Mouse (Mus musculus): ENCODE measurements around the gene Tet3. TPM values are rescaled to one million over a fixed set of nuclear protein-coding genes. Genes with fewer than 3 reads are reported as not detected.

The Tet3 gene
- polyA plus RNA-seq, 1 experiment = 18.6 TPM

DNA sequence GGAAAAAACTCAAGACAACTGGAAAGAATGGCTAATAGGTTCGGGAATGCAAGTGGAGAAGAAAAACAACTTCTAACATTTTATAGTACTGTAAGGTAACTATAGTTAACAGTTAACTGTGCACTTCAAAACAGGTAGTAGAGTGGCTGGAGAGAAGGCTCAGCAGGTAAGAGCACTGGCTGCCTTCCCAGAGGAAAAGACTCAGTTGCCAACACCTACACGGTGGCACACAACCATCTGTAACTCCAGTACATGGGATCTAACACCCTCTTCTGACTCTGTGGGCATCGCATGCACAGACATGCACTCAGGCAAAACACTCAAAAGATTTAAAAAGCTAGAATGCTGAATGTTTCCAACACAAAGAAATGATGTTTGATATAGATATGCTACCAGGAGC is 39.4 kb downstream of the Tet3 start:
- no peak for TF ChIP-seq CTCF (IDR thresholded peaks at IDR 0.05; ENCODE audit: borderline replicate concordance, insufficient read depth, low read length)
- Histone ChIP-seq H3K4me3 (ENCODE audit: insufficient read depth, low read length) (no peak overlapping the region), H3K27ac (ENCODE audit: insufficient read depth, low read length) (no peak overlapping the region), H3K4me1 (ENCODE audit: control insufficient read depth, insufficient read depth, low read length) (peaks cover 8% of the 10 kb centered on the region; the same call in 1 of the 2 replicates)

DNA sequence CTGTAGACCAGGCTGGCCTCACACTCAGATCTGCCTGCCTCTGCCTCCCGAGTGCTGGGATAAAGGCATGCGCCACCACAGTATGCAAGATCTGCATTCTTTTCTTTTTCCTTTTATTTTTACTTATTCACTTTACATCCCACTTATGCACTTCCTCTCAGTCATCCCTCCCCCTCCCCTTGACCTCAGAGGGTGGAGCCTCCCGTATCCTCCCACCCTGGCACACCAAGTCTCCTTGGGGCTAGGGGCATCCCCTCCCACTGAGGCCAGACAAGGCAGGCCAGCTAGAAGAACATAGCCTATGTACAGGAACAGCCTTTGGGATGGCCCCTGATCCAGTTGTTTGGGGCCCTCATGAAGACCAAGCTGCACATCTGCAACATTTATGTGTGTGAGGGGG is 41.4 kb downstream of the Tet3 start:
- no peak for TF ChIP-seq POLR2A (IDR thresholded peaks at IDR 0.05; ENCODE audit: low read depth, low read length)
- TF ChIP-seq CTCF (IDR thresholded peaks at IDR 0.05; ENCODE audit: borderline replicate concordance, insufficient read depth, low read length) = no peak
- H3K4me1 ChIP-seq (ENCODE audit: control insufficient read depth, insufficient read depth, low read length) = peaks cover 5% of the 10 kb centered on the region; the same call in 1 of the 2 replicates
- no peak overlapping the region for H3K27ac ChIP-seq (ENCODE audit: insufficient read depth, low read length)
- H3K4me3 ChIP-seq (ENCODE audit: insufficient read depth, low read length) = no peak overlapping the region

DNA sequence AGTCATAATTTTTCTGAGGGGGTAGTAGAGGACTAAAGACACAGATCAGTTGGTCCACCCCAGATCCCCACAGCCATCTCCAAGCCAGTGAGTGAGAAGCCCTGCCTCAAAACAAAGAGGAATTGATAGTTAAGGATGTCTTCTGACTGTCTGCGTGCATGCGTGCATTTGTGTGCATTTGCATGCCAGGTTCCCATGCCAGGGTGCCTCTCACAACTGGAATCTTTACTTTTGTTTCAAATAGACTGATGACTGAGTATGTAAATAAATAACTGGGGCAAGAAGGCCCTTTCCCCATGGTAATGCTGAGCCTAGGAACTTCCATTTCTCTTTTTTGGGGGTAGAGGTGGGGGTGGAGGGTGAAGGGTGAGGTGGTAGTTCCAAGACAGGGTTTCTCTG is 41.8 kb downstream of the Tet3 start:
- H3K4me1 ChIP-seq (ENCODE audit: control insufficient read depth, insufficient read depth, low read length) = peaks cover 5% of the 10 kb centered on the region; the same call in 1 of the 2 replicates
- H3K27ac ChIP-seq (ENCODE audit: insufficient read depth, low read length) = no peak overlapping the region
- H3K4me3 ChIP-seq (ENCODE audit: insufficient read depth, low read length) = no peak overlapping the region
- TF ChIP-seq POLR2A (IDR thresholded peaks at IDR 0.05; ENCODE audit: low read depth, low read length) (no peak), CTCF (IDR thresholded peaks at IDR 0.05; ENCODE audit: borderline replicate concordance, insufficient read depth, low read length) (no peak)

DNA sequence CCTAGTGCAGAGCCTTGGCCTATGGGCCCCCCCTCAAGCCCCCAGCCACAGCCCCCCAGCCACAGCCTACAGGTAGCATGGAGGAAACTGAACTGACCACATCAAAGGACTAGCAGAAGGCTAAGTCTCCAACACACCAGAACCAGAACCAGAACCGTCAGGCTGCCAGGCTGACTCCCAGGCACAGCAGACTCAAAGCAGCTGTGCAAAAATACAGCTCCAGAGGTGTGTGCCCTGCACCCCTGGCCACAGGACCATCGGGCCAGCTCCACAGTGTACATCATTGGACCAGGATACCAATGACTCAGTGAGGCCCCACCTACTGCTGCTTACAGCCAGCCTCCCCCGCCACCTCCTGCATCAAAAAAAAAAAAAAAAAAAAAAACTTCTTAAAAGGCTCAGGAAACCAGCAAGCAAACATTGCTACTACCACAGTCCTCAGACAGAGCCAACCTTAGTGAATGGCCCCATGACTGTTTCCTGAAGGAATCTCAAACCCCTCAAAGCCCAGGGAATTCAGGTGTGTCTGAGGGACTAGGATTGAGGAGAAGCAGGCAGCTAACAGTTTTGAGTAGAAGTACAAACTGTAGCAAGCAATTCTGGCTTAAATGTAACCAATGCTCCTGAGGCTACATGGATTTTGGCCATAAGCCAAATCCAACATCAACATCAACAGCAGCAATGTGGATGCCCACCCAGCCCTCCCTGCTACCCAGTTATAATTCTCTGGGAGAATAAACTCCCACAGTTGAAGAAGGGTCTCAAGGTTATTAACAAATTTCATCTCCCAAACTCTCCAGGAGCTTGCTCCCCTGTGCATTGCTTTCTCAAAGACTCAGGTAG is 42.4 kb downstream of the Tet3 start:
- TF ChIP-seq POLR2A (IDR thresholded peaks at IDR 0.05; ENCODE audit: low read depth, low read length) = no peak
- TF ChIP-seq CTCF (IDR thresholded peaks at IDR 0.05; ENCODE audit: borderline replicate concordance, insufficient read depth, low read length) = no peak
- Histone ChIP-seq H3K27ac (ENCODE audit: insufficient read depth, low read length) (no peak overlapping the region), H3K4me1 (ENCODE audit: control insufficient read depth, insufficient read depth, low read length) (peaks cover 5% of the 10 kb centered on the region; the same call in 1 of the 2 replicates), H3K4me3 (ENCODE audit: insufficient read depth, low read length) (no peak overlapping the region)

DNA sequence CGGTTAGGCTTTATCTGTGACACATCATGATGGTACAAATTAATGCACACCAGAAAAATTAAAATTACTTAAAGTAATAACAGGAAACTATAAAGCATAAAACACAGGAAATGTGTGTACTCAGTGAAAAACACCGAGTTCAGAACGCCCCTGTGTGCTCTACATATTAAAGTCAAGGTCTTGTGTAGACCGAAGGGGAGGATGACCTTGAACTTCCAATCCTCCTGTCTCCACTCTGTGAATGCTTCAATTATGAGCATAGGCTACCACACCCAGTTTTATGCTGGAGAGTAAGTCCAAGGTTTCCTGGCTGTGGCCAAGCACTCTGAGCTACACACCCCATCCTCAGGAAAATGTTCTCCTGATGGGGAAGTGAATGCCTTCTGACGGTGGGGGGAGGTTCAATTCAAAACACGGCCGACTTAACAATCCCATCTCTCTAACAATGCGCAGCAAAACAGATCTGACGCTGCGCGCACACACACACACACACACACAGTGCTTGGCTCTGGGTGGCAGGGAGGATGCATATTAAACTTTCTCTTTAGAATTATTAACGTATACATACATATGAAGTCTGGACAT is 43.4 kb downstream of the Tet3 start:
- TF ChIP-seq POLR2A (IDR thresholded peaks at IDR 0.05; ENCODE audit: low read depth, low read length) (no peak), CTCF (IDR thresholded peaks at IDR 0.05; ENCODE audit: borderline replicate concordance, insufficient read depth, low read length) (no peak)
- peaks cover 5% of the 10 kb centered on the region; the same call in 1 of the 2 replicates for H3K4me1 ChIP-seq (ENCODE audit: control insufficient read depth, insufficient read depth, low read length)
- H3K4me3 ChIP-seq (ENCODE audit: insufficient read depth, low read length) = no peak overlapping the region
- H3K27ac ChIP-seq (ENCODE audit: insufficient read depth, low read length) = no peak overlapping the region

DNA sequence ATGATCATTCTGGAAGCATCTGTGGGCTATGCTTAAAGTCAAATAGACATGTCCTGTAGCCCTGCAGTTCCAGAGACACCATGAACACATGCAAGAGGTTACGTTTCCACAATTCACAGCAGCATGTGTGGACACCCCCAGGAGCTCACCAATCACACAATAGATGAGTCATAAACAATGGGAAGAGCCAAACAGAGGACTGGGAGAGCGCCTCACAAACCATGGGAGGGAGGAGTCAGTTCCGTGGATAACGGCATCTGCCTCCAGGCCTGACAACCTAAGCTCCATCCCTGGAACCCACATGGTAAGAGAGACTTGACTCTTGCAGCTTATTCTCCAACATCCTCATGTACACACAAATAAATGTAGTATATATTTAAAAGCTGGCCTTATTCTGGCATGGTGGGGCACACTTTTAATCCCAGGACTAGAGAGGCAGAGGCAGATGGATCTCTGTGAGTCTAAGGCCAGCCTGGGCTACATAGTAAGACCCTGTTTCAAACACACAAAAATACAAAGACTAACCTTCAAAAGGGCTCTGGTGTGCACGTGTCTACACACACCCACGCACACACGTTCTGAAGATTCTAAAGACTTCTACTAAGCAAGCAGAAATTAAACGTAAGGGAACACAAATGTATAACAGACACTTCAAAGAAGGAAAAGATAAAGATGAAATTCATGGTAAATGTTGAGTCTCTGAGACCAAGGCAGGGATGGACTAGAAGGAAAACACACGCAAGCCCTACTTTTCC is 44.1 kb downstream of the Tet3 start:
- TF ChIP-seq CTCF (IDR thresholded peaks at IDR 0.05; ENCODE audit: borderline replicate concordance, insufficient read depth, low read length) (no peak), POLR2A (IDR thresholded peaks at IDR 0.05; ENCODE audit: low read depth, low read length) (no peak)
- H3K4me3 ChIP-seq (ENCODE audit: insufficient read depth, low read length) = no peak overlapping the region
- H3K27ac ChIP-seq (ENCODE audit: insufficient read depth, low read length) = no peak overlapping the region
- peaks cover 5% of the 10 kb centered on the region for H3K4me1 ChIP-seq (ENCODE audit: control insufficient read depth, insufficient read depth, low read length)

DNA sequence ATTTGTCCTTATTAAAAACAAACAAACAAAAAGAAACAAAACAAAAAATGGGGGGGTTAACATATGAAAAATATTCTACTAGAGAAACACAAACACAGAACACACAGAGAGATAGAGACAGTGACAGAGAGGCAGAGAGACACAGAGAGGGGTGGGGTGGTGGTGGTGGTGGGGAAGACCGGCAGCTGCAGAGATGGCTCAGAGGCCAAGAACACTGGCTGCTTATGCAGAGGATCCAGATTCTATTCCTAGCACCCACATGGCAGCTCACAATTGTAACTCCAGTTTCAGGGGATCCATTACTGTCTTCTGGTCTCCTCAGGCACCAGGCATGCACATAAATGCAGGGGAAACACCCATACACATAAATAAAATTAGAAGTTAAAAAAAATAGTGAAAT is 45.2 kb downstream of the Tet3 start:
- no peak overlapping the region for H3K27ac ChIP-seq (ENCODE audit: insufficient read depth, low read length)
- H3K4me3 ChIP-seq (ENCODE audit: insufficient read depth, low read length) = no peak overlapping the region
- H3K4me1 ChIP-seq (ENCODE audit: control insufficient read depth, insufficient read depth, low read length) = peaks cover 5% of the 10 kb centered on the region
- TF ChIP-seq CTCF (IDR thresholded peaks at IDR 0.05; ENCODE audit: borderline replicate concordance, insufficient read depth, low read length) = no peak
- no peak for TF ChIP-seq POLR2A (IDR thresholded peaks at IDR 0.05; ENCODE audit: low read depth, low read length)

DNA sequence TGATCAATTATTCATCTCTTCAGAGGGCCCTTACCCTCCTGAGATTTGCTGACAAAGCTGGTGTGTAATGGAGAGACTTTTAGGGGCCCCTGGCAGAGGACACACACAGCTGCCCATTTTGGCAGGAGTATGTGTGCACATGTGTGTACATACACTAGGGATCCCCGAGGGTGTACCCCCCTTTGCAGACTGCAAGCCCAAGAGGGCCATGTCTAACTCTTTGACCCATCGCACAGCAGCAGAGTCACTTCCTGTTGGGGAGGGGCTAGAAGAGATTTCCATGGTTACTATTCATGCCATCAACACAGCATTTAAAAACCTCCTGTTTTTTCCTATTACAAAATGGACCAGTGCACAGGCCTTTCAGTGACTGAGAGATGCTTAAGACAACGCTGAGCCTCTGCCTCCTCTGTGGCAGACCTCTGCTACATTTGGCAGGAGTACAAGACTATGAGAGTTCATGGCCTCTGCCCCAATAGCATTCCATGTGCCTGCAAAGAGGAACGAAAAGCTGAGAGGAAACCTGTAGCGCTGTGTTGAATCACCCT is 46.0 kb downstream of the Tet3 start:
- no peak for TF ChIP-seq CTCF (IDR thresholded peaks at IDR 0.05; ENCODE audit: borderline replicate concordance, insufficient read depth, low read length)
- no peak for TF ChIP-seq POLR2A (IDR thresholded peaks at IDR 0.05; ENCODE audit: low read depth, low read length)
- Histone ChIP-seq H3K4me3 (ENCODE audit: insufficient read depth, low read length) (no peak overlapping the region), H3K4me1 (ENCODE audit: control insufficient read depth, insufficient read depth, low read length) (peaks cover 5% of the 10 kb centered on the region), H3K27ac (ENCODE audit: insufficient read depth, low read length) (no peak overlapping the region; the same call in 1 of the 2 replicates)

DNA sequence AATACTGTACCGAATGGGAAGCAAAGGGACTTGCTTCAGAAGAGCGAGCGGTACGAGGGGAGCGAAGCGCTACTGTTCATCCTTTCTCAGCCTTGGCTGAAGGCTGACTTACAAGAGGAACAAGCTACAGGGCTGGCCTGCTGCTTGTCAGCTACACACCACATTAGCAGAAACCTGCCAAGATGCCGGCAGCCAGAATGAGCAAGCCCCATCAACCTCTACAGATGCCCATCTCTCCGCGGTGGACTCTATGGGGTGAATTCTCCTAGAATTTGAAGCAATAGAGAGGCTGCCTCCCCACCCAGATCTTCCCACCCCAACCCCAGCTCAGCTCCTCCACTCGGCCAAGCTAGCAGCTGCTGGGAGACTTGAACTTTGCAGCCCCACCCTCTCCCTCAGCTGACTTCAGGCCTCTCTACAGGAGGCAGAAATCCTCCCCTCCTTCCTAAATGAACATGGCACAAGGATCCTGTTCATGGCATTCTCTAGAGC is 46.5 kb downstream of the Tet3 start:
- no peak for TF ChIP-seq CTCF (IDR thresholded peaks at IDR 0.05; ENCODE audit: borderline replicate concordance, insufficient read depth, low read length)
- TF ChIP-seq POLR2A (IDR thresholded peaks at IDR 0.05; ENCODE audit: low read depth, low read length) = no peak
- Histone ChIP-seq H3K4me1 (ENCODE audit: control insufficient read depth, insufficient read depth, low read length) (peaks cover 5% of the 10 kb centered on the region), H3K27ac (ENCODE audit: insufficient read depth, low read length) (no peak overlapping the region)

More for the DNA sequence above, 46.5 kb downstream of the Tet3 start:
- no peak overlapping the region for H3K4me3 ChIP-seq (ENCODE audit: insufficient read depth, low read length)
